Mouse (Mus musculus) thymus, adult 2 months (tissue): ENCODE results near the gene Hoxb3. TPM values are rescaled to one million over a fixed set of nuclear protein-coding genes. Genes with fewer than 3 reads are reported as not detected.

ENCODE experiments used
- DNase-seq: peaks from one replicate; pipeline ENCODE4 v3.0.0; 2021
- H3K27ac ChIP-seq: fragments of 200-500 bp; 2 replicates; pipeline ENCODE4 v1.5.1; 2012; ENCODE audit warnings: low read length, control low read depth; ENCODE audit not compliant: control insufficient read depth, insufficient read depth
- H3K27me3 ChIP-seq: fragments of 200-500 bp; 2 replicates; pipeline ENCODE4 v1.6.1; 2012; ENCODE audit warnings: mild to moderate bottlenecking, low read length, moderate library complexity, mixed read lengths; ENCODE audit not compliant: control insufficient read depth, insufficient read depth
- H3K36me3 ChIP-seq: fragments of 200-500 bp; 2 replicates; pipeline ENCODE4 v1.6.1; 2012; ENCODE audit warnings: mild to moderate bottlenecking, low read length, moderate library complexity; ENCODE audit not compliant: control insufficient read depth, insufficient read depth
- H3K4me1 ChIP-seq: fragments of 200-500 bp; replicated peaks from 2 replicates; pipeline ENCODE4 v1.6.1; 2012; ENCODE audit warnings: low read length; ENCODE audit not compliant: control insufficient read depth, insufficient read depth
- H3K4me3 ChIP-seq: fragments of 200-500 bp; 2 replicates; pipeline ENCODE4 v1.5.1; 2012; ENCODE audit warnings: mild to moderate bottlenecking, low read length, control low read depth, moderate library complexity; ENCODE audit not compliant: control insufficient read depth, insufficient read depth
- CTCF ChIP-seq: fragments of 200-500 bp; IDR thresholded peaks from 2 replicates; pipeline ENCODE4 v1.5.1; 2012; ENCODE audit warnings: mild to moderate bottlenecking, control low read depth, low read length, moderate library complexity, borderline replicate concordance; ENCODE audit not compliant: control insufficient read depth, poor library complexity, insufficient read depth; ENCODE audit errors: extremely low read depth
- POLR2A ChIP-seq: fragments of 200-500 bp; IDR thresholded peaks from 2 replicates; pipeline ENCODE4 v1.6.1; 2012; ENCODE audit warnings: mild to moderate bottlenecking, low read length, control low read depth, moderate library complexity; ENCODE audit not compliant: control insufficient read depth, poor library complexity, insufficient read depth; ENCODE audit errors: extremely low read depth
- WGBS: fragments of 180-500 bp; shearing (Covaris S2); methylation state at CpG from one replicate; pipeline ENCODE4 v1.1.7; 2018; 5-methylcytosine and 5-hydroxymethylcytosine counted together
- polyA plus RNA-seq: library from polyadenylated mRNA; depleted of rRNA; stranded (reverse); fragments of >200 nt; gene quantifications from 2 replicates; pipeline ENCODE4 v1.2.3, GENCODE M21; 2012

The Hoxb3 gene
- polyA plus RNA-seq, 1 experiment: 1.1 TPM

DNA sequence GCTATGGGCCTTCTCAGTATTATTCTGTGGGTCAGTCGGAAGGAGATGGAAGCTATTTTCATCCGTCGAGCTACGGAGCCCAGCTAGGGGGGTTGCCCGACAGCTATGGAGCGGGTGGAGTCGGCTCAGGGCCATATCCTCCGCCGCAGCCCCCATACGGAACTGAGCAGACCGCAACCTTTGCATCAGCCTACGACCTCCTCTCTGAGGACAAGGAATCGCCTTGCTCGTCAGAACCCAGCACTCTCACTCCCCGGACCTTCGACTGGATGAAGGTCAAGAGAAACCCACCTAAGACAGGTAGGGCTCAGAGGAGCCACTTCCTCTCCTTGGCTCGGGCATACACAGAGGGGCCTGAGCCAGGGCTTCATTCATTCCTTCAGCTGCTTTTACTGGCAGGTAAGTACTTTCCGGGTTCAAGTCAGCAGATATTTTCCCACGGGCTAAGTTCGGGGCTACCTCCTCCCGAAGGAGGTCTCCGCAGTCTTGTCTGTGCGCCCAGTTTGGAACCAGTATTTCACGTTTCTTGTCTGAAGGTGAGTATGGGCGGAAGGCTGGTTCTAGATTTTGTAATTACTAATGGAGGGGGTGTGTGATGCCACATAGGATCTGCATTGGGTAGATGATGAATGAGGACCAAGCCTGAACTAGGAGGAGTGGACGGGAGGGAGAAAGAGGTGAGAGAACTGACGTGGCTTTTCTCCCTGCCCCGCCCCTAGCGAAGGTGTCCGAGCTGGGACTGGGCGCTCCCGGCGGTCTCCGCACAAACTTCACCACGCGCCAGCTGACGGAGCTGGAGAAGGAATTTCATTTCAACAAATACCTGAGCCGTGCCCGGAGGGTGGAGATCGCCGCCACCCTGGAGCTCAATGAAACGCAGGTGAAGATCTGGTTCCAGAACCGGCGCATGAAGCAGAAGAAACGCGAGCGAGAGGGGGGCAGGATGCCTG, 43.2 kb downstream of the Hoxb3 start:
- H3K27ac ChIP-seq: no peak overlapping the region
- TF ChIP-seq POLR2A (no peak), CTCF (no peak)
- H3K4me3 ChIP-seq: no peak overlapping the region
- H3K4me1 ChIP-seq: no peaks in the 10 kb centered on the region
- DNase-seq: no peak
- H3K27me3 ChIP-seq: peaks cover 20% of the 10 kb centered on the region
- no peaks in the 10 kb centered on the region for H3K36me3 ChIP-seq
- WGBS: 13% methylated on average over 47 of the region's 47 CpGs

DNA sequence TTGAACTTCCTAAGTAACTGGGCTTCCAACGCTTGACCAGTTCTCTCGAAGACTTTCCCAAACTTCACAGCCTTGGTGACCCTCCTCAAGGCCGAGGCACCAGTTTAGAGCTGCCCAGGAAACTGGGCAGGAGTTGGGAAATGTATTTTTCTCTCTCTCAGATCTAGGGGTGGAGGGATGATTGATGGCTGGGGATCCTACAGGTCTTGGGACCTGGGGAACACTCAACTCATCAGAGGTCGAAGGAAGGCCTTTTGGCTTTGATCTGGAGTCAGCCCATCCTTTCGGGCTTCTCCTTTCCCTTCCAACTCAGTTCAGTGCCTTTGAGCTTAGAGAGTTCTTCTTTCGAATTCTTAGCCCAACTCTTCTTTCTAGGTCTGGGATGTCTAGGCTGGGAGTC, 44.0 kb downstream of the Hoxb3 start:
- Histone ChIP-seq H3K27me3 (peaks cover 19% of the 10 kb centered on the region), H3K4me3 (no peak overlapping the region), H3K27ac (no peak overlapping the region), H3K4me1 (no peaks in the 10 kb centered on the region), H3K36me3 (no peaks in the 10 kb centered on the region)
- no peak for TF ChIP-seq CTCF
- TF ChIP-seq POLR2A: no peak
- no peak for DNase-seq
- 69% methylated on average over 6 of the region's 6 CpGs for WGBS

DNA sequence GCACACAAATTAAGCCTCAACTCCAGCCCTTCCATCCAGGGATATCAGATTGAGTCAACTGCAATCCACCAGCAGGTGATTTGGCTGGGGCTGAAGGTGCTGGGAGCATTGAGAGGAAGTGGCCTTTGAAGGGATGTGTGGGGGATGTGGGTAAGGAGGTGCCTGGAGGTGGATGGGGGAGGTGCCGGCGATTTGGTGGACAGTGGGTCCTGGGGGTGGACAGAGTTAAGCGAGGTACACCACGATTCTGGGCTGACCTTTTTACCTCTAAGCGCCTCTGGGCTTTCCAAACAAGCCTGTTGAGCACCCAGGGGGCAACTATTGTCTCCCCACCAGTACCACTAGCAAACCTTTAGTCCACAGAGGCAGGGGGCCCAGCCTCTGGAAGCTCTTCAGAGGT, 45.6 kb downstream of the Hoxb3 start:
- Histone ChIP-seq H3K4me1 (no peaks in the 10 kb centered on the region), H3K4me3 (no peak overlapping the region), H3K36me3 (no peaks in the 10 kb centered on the region), H3K27me3 (peaks cover 23% of the 10 kb centered on the region), H3K27ac (no peak overlapping the region)
- 66% methylated on average over 5 of the region's 5 CpGs for WGBS
- TF ChIP-seq CTCF: no peak
- no peak for TF ChIP-seq POLR2A
- DNase-seq: no peak

DNA sequence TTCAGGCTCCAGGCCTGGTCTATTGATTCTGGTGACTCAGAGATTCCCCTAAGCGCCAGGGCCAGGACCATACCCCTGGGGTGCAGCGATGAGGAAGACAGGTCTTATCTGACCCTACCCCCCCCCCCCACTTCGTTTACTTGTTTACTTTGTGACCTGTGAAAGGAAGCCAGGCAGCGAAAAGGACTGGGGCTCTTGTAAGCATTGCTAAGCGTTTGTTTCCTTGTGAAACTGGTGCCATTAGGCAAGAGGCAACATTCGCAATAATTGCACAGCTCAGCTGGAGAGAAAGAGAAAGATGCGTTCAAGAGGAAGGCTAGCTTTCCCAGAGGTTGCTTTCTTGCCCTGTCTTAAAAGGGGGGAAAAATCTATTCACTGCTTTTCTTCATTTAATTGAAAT, 46.0 kb downstream of the Hoxb3 start:
- DNase-seq: no peak
- Histone ChIP-seq H3K36me3 (no peaks in the 10 kb centered on the region), H3K4me1 (no peaks in the 10 kb centered on the region), H3K27me3 (peaks cover 23% of the 10 kb centered on the region), H3K4me3 (no peak overlapping the region), H3K27ac (no peak overlapping the region)
- 83% methylated on average over 7 of the region's 7 CpGs for WGBS
- no peak for TF ChIP-seq CTCF
- no peak for TF ChIP-seq POLR2A

DNA sequence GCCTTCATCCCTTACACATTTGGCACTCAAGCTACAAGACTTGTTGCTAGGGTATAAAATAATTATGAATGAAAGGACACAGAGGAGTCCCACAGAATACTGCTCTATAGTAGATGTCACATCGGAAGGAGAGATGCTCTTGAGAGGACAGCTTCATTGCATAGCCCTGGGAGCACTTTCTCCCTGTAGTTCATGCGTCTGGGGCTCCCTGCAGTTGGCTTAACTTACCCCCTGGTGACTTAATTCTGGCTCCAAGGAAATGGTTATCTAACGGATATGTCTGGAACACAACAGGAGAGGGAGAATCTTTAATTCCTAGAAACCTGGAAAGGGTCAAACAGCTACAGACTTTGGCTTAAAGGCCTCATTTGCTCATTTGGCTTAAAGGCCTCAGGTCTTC, 48.6 kb downstream of the Hoxb3 start:
- Histone ChIP-seq H3K4me3 (no peak overlapping the region), H3K36me3 (no peaks in the 10 kb centered on the region), H3K4me1 (no peaks in the 10 kb centered on the region), H3K27me3 (peaks cover 8% of the 10 kb centered on the region; the same call in 1 of the 2 replicates), H3K27ac (no peak overlapping the region)
- no peak for DNase-seq
- TF ChIP-seq POLR2A (no peak), CTCF (no peak)
- 93% methylated on average over 3 of the region's 3 CpGs for WGBS

DNA sequence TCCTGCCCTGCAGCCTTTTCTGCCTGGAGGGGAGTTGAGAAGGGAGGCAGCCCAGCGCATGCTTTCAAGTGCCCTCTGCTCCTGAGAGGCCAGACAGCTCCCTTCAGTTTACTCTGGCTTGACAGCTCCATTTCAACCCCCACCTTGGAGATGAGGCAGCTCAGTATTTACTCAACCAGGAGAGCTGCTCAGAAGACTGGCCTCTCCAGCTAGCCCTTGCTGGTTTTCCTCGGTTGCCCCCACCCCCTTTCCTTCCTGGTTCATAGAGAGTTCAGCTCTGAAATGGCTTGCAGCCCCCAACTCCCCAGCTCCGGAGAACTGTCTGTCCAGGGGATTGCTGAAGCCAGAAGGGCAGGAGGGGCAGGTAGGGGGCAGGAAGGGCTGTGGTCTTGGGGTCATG, 49.4 kb downstream of the Hoxb3 start:
- no peak overlapping the region for H3K4me3 ChIP-seq
- no peak for DNase-seq
- no peaks in the 10 kb centered on the region for H3K36me3 ChIP-seq
- TF ChIP-seq POLR2A: no peak
- TF ChIP-seq CTCF: no peak
- peaks cover 7% of the 10 kb centered on the region; the same call in 1 of the 2 replicates for H3K27me3 ChIP-seq
- no peaks in the 10 kb centered on the region for H3K4me1 ChIP-seq
- WGBS: 58% methylated on average over 3 of the region's 3 CpGs
- H3K27ac ChIP-seq: no peak overlapping the region

DNA sequence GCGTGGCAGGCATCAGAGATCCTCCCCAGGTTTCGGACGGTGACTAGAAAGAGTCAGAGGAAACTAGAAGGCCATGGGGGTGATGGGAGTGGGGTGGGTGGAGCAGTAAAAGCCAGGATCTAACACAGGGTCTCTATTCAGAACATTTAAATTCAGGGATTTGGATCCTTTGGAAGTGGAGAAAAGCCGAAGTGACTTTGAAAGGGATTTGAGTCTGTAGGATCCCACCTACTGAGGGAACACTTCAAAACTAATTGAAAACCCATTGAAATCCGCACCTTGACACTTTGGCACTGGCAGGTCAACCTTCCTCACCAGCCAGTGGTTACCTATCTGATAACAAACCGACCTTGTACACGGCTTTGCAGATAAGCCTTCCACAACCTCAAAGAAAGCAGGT, 51.7 kb downstream of the Hoxb3 start:
- Histone ChIP-seq H3K4me3 (no peak overlapping the region), H3K27me3 (peaks cover 7% of the 10 kb centered on the region; the same call in 1 of the 2 replicates), H3K4me1 (no peaks in the 10 kb centered on the region), H3K27ac (no peak overlapping the region), H3K36me3 (no peaks in the 10 kb centered on the region)
- TF ChIP-seq CTCF (no peak), POLR2A (no peak)
- 67% methylated on average over 7 of the region's 7 CpGs for WGBS
- DNase-seq: no peak

DNA sequence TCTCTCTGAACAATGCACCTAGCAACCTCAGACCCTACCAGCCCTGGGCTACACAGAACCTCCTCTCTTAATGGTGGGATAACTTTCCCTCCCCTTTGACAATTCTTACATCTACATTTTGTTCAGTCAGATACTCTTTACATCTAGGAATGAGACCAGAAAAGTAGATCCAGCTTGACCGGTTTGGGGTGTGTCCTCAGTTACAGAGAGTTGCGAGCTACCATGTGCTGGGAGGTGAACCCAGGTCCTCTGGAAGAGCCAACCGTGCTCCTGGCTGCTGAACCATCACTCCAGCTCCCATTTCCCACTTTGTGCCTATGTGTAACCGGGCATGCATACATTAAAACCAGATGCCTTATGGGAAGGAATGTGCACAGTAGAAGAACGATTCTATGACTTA, 60.3 kb downstream of the Hoxb3 start:
- Histone ChIP-seq H3K4me1 (no peaks in the 10 kb centered on the region), H3K27ac (no peak overlapping the region), H3K36me3 (no peaks in the 10 kb centered on the region), H3K27me3 (0 out of 2 replicates have a peak, but pooled peaks cover 3% of the 10 kb centered on the region), H3K4me3 (no peak overlapping the region)
- 70% methylated on average over 5 of the region's 5 CpGs for WGBS
- TF ChIP-seq CTCF (no peak), POLR2A (no peak)
- DNase-seq: no peak
